Mouse (Mus musculus) spleen, postnatal 10 days (tissue): ENCODE measurements around the gene Anxa1.

Experiments used
- DNase-seq, 2 experiments: peaks; one replicate each; pipeline ENCODE4 v3.0.0; 2021 to 2022; ENCODE audit warnings: low spot score in 2 of 2

Anxa1 gene

DNA sequence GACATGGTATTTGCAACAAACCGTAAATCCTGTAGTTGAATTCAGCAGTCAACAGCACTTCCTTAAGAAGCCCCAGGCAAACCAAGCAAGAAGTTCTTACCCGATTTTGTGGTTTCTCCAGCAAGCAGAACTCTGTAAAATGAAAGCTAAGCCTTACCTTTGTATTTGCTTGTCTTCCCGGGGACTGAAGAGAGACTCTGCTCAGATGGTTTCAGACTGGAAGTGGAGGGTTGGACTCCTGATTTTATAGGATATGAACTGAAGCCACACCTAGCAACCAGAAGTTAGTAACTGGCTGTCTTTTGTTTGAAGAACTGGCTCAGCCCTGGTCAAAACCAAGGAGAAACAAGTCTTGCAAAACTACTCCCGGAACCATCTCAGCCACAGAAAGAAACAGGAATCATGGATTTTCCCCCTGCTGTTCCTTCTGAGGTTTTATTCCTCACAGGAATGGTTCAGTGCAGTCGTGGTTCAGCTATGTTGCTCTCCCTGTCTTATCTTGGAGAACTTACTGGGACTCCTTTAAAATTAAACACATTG, at the start of gene Anxa1:
Anxa1 (minus strand) TSS at position 490 of the 540 bp plus-strand sequence.
- DNase-seq: no peak

DNA sequence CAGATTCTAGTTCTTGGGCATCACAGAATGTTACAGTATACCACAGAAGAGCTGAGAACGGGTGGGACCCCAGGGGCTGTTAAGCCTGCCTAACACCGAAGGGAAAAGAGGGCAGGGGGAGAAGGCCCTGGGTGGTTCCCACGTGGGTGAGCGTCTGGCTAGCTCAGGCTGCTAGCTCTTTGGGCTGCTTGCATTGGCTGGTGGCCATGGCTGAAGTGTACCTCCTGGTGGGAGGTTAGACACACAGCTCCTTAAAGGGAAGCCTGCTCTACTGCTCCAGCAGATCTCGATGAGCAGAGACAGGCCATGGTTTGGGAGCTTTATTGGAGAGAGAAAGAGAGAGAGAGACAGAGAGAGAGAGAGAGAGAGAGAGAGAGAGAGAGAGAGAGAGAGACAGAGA, 46.3 kb upstream of the Anxa1 start:
- DNase-seq: no peak

- peak; percentile 16 to 65 for DNase-seq
Observed at GRCm38 (mm10) chr19:20434541-20434940, 43.8 kb upstream of the Anxa1 start.

DNA sequence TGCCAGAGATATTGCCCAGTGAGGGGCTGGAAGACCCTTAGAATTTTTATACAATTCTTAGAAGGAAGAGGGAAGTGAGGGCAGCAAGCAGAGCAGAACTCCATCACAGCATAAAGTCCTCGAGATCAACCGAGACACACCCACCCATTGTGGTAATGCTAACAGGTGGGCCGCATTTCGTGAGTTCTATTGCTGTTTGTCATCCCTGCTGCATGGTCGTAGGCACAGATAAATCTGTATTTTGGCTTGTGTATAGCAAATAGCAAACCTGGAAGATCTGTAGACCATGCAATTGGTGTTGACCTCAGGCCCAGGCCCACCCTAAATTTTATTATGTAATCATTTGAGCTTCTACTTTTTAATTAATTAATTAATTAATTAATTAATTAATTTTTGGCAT, 43.2 kb upstream of the Anxa1 start:
- DNase-seq: no peak

DNA sequence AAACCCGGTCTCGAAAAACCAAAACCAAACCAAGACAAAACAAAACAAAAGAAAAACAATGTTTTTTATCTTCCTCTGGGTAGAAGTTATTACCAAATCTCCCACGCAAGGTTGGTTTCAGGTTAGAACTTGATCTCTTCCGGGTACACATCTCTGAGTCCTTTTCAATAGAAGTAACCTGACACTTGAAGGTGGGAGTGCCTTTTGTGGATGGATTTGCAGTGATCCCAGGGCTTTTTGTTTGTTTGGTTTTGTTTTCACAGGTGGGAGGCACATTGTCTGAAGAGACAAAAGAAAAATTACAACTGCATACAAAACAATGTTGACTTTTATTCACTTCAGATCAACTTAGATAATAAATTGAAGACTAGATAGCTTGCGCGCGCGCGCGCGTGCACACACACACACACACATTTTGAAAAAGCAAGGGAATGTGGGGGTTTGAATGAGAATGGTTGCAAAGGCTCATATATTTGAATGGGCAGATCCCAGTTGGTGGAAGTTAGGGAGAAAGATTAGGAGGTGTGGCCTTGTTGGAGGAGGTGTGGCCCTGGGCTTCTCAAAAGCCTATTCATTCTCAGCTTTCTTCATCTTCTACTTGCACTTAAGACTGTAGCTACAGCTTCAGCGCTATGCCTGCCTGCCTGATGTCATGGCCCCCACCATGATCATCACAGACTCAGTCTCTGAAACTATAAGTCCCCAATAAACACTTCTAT, 35.9 kb upstream of the Anxa1 start:
- no peak for DNase-seq

GRCm38 (mm10) chr19:20411276-20411675, 20.5 kb upstream of the Anxa1 start:
- no peak for DNase-seq

DNA sequence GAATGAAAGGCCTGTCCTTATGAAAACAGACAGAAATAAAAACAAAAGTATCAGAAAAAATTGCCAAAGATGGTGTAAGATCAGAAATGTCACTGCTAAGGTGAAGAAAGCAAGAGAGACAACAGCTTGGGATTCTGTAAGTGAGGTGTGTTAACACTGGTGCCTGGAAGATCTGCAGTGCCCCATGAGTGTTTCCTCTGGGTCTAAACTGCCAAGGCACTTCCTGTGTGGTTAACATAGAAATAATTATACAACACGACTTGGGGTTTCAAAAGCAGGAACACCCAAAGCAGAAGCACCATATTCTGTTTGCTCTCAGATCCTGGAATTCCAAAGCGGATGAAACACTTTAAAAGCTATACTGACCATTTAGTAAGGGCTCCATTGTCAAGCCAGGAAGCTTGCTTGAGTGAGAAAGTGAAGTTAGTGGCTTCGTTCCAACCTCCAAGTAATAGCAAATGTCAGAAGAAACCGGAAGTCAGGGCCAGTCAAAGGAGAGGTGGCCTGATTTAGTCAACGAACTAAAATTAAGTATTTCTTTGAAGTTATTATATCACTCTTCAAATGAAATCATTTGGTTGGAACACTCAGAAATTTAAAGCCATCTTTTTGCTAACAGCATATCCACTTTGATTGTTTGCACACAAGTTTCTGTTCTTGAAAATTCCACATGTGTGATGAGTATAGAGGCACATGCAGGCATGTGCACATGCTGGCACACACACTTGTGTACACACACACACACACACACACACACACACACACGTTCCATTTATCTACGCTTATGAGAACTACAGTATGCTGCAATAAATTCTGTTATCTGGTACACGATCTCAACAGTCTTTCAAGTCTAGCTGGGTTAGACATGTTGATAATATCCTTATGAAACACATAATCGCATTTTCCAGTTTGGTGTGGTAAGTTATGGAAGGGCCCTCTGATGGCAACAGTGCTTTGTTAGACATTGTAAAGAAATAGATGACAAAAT, 19.1 kb upstream of the Anxa1 start:
- no peak for DNase-seq

DNA sequence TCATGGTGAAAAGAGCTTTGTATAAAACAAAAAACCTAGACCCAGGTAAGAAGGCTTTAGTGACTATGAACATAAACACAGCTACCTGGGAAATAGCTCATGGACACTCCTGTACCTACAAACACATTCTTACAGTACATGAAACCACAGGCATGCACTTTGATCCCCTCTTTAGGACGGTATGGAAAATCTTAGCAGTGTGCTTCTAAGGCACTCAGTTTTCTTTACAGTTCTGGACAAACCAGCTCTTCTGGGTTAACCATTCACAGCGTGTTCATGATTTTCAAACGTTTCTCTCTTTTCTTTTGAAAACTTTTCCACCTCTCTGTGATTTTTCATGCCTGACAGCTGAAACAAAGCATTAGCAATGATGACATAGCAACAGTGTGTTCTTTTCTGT, 15.7 kb upstream of the Anxa1 start:
- no peak for DNase-seq

DNA sequence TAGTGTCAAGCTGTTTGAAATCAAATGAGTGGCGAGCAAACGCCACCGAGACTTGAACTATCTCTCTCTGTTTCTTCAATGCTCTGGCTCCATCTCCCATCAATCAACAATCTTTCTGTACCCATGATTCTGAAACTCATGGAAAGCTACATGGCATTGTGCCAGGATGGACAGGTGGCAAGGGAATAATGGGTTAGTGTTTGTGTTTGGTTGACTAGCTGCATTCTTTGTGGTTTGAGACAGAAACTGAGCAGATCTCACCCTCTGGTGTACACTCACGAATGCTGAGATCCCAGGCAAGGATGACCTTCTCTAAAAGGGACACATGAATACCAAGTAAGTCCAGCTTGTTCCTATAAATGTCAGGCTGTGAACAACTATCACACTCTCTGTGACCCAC, 14.3 kb upstream of the Anxa1 start:
- DNase-seq: no peak

DNA sequence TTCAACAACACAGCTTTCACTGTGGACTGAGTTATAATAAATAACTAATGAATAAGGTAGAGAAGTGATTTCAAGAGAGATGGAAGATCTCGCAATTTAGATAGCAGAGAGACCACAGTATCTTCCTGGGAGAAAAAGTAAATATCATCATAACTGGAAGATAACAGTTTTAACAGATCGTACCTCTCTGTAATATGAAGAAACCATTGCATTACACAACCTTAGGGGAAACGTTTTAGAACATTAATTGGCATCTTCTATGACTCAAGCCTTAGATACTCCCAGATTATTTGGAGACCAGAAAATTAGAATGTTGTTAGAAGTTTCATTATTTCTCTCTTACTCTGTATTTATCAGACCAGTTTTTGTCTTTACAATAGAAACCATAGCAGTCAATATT, 13.0 kb upstream of the Anxa1 start:
- no peak for DNase-seq

DNA sequence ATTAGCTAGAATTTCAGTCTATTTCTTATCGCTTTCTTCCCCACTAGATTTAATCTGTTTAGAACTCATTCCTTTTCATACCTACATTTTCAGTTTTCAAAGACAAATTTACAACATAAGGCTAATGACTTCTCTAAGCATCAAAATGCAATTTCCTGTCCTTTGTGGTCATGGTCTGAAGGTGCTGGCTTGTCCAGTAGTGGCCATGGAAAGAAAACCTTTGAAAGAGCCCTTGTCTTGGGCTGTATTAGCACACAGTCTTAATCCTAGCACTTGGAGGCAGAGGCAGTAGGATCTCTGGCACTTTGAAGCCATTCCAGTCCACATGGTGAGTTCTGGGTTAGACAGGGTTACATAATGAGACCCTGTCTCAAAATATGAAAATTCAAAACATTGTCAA, 12.5 kb upstream of the Anxa1 start:
- no peak for DNase-seq

GRCm38 (mm10) chr19:20402516-20403200, 11.9 kb upstream of the Anxa1 start:
- no peak for DNase-seq

DNA sequence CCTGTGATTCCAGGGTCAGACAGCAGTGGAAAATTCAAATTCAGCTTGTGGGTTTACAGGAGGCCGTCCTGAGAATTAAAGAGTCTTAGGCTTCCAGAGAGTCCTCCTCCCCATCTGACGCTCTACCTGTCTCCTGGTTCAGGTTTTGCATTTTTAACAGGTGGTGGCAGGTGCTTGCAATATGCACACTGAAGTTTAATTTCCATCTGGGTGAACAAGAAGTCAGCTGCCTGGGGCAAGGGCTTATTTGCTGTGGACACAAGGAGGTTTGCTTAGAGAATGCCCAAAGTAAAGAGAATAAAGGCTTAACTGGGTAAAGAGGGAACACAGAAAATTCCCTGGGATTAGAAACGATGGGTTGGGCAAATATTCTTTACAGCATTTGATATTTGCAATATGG, 11.2 kb upstream of the Anxa1 start:
- DNase-seq: no peak

DNA sequence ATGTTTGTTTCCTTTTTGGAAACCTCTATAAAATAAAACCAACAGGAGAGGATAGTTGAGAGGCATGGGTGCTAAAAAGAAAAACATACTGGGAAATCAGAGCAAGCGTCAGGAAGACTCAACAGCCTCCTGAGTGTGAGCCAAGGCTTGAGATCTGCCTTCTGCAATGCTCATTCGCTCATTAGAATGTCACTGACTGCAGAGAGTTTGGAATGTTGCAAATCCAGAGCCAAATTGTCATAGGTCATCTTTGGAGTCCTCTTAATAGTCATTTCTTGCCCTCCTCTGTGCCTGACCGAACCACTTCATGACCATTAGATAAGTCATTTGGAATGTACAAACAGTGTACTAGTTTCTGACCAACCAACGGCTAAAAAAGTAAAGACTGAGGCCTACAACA, 8.4 kb upstream of the Anxa1 start:
- no peak for DNase-seq

- no peak for DNase-seq
Observed at GRCm38 (mm10) chr19:20397092-20397491, 6.3 kb upstream of the Anxa1 start.

DNA sequence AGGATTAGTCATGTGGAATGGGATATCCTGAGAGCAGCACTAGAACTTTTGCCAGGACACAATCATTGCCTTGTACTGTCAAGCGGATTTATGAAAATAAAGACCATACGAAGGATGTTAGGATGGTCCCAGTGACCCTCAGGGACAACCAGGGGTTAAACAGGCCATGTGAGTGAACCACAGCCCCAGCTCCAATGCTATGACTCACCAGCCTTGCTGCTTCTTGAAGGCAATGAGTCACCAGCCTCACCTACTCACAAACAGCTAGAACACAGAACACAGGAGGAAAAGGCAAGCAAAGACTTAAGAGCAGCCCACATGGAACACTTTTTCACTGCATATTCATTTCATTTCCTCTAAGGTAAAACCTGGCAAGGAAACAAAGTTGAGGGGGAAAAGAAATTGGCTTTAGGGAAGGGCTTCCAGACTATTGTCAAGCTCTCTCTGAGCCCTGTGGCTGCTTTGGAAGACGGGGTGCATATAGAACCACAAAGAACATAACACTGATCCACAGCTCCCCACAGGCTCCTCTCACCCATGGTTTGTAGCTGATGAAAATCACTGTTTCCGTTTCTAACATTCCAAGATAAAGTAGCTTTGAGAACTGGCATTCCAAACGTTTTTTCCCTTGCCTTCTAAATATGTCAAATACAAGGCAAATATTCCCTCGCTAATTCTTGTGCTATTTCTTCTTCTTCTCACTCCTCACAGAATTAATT, 3.0 kb upstream of the Anxa1 start:
- no peak for DNase-seq

- no peak for DNase-seq
Observed at GRCm38 (mm10) chr19:20389723-20390122, 1.0 kb downstream of the Anxa1 start.

GRCm38 (mm10) chr19:20389245-20389644, 1.5 kb downstream of the Anxa1 start:
- no peak for DNase-seq

DNA sequence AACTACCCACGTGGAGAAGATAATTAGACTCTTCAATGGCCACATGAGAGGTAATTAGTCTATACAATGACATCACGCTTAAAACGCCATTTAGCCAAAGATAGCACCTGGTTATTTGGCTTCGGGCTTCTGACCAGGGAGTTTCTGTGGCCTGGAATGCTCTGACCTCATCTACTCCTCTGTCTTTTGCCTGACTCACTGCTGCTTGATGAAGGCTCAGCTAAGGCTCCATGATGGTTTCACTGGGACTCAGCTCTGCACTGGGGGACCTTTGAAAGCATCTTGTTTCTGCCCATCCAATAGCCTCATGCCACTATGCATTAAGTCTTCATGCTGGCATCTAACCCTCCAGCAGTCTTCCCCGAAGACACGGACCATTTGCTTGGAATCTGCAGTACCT, 2.5 kb downstream of the Anxa1 start:
- DNase-seq: no peak

DNA sequence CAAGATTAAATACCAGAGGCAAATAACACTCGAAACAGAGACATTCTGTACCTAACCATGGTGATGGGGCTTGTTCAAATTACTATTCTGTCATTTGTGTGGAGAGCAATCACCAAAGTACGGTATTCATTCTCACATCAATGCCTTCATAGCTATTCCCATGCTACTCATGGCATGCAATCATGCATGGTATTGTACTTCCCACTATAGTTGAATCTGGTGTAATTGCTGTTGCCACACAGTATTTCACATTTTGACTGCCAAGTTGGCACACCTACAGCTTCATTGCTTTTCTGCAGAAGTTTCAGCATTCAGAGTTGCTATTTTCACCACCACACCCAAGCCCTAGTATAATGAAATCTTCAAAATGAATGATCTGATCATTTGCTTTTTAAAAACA, 4.4 kb downstream of the Anxa1 start:
- DNase-seq: no peak

GRCm38 (mm10) chr19:20385645-20386044, 5.1 kb downstream of the Anxa1 start:
- DNase-seq: no peak
